Mouse (Mus musculus) thymus, postnatal 4 days (tissue): ENCODE measurements around the gene Slc38a8.

Experiments used
- DNase-seq: peaks from one replicate; pipeline ENCODE4 v3.0.0; 2021

Slc38a8 gene

DNA sequence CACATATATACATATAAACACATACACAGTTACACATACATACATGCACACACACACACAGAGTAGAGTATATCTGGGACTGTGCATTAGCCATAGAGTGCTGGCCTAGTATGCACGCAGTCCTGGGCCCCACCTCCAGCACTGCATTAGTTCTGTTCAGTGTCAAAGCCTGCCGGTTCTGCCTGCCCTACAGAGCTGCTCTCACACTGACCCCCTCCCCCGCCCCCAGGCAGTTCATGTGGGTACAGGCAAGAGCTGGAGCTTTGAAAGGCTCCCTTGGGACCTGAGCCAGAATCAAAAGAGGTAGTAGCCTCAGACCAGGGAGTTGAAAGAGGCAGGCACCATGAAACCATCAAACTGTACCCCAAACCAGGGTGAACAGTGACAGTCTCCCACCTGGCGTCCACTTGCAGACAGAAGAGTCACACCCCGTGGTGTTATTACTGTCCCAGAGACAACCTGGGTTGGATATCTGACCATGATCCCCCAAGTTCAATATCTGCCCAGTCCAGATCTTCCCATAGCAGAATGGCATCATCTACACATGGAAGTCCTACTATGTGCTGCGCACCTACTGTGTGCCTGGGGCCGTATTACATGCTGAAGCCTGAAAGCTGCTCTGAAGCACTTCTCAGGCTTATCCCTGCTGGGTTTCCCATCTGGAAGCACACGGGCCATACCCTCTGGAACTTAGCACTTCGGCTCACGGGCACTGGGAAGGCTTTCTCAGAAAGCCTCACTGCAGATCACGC lies 17.2 kb downstream of the Slc38a8 start:
- DNase-seq: no peak

DNA sequence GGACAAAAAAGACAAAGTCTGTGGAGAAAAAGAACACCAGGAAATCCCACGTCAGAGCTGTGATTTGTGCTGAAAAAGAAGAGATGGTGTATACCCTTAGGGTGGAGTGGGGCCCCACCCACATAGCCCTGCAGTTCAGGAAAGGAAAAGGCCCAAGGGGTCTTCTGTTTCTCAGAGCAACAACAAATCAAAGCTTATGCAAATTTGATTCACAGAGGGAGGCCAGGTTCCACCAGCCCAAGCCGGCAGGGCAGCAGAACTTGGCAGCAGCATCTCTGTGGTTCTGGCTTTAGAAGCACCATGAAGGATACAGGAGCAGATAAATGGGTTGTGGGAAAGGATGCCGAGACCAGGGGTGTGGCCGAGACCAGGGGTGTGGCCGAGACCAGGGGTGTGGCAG lies 22.8 kb downstream of the Slc38a8 start:
- DNase-seq: no peak

DNA sequence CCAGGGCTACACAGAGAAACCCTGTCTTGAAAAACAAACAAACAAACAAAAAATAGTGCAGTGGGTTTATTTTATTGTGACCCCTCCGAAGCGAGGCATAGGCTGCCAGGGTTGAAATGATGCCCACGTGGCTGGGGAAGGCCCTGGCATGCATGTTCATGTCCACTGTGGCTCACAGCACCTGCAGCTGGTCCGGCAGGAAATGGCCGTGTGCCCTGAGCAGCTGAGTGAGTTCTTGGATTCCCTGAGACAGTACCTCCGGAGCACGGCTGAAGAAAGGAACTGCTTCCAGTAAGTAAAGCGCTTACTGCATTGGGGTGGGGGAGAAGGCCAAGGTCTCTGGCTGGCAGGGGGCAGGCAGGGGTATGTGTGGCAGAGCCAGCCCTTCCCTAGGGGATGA lies 33.4 kb downstream of the Slc38a8 start:
- no peak for DNase-seq

DNA sequence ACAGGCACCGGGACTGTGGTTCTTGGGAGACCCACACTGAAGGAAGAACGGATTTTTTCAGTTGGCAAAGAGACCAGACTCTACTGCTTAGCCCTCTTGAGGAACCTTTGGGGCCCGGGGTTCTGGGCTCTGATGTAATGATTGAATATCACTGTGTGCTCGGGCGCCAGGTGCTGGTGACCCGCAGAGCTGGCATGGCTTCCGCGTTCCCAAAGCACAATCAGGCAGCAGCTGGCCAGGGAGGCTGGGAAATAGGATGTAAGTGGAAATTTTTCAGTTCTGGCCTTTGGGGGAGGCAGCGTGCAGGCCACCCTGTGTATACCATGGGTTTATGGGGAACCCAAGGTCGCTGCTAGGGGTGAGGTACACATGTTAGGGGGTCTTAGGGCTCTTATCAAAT lies 34.7 kb downstream of the Slc38a8 start:
- DNase-seq: no peak

- peak; percentile 67 for DNase-seq
Observed at GRCm38 (mm10) chr8:119466105-119466504, 35.4 kb downstream of the Slc38a8 start.

DNA sequence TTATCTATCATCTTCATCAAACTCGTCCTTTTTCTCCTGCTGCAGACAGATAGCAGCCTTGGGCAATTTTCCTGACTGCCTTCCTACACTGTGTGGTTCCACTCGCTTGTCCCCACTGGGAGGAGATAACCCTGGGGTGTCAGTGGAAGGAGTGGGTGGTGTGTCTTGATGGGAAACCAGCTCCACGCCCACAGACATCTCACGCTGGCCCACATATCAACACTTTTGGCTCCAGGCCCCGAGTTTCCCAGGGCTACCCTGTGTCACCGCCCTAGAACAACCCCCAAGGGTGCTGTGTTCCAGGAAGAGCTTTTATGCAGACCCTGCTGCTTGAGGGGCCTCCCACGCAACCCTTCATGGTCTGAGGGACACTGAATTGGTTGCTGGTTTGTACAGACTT lies 37.8 kb downstream of the Slc38a8 start:
- no peak for DNase-seq

DNA sequence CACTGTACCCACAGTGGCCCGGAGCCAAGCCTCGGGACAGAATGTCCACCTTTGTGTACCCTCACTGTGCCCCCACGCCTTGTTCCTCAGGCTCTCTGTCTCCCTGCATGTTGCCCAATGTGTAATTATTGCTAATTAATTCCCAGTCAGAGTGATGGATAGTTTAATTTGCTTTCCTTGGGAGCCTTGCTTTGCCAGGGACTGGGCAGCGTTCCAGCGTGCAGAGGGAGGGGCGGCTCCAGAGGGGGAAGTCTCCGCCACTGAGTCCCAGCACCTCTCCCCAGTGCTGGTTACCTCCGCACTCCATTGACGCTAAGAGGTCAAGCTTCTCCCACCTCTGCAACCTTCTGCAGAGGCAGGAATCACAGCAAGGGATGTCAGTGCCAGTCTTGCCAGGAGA lies 40.1 kb downstream of the Slc38a8 start:
- DNase-seq: no peak

- DNase-seq: no peak
Observed at GRCm38 (mm10) chr8:119459724-119460123, 41.8 kb downstream of the Slc38a8 start.

DNA sequence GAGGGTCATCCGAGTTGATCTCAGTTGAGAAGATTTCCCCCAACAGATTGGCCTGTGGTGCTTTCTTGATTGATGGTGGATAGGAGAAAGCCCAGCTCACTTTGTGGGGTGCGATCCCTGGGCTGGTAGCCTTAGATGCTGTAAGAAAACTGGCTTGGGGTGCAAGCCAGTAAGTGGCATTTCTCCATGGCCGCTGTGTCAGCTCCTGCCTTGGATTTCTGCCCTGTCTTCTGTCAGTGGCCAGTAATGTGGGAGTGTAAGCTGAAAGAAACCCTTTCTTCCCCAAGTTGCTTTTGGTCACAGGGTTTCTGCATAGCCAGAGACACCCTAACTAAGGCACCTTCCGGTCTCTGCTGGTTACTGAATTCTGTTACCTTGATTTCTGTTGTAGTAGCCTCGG lies 45.5 kb downstream of the Slc38a8 start:
- no peak for DNase-seq

- no peak for DNase-seq
Observed at GRCm38 (mm10) chr8:119452919-119453318, 48.6 kb downstream of the Slc38a8 start.

- DNase-seq: no peak
Observed at GRCm38 (mm10) chr8:119451131-119451530, 50.4 kb downstream of the Slc38a8 start.

DNA sequence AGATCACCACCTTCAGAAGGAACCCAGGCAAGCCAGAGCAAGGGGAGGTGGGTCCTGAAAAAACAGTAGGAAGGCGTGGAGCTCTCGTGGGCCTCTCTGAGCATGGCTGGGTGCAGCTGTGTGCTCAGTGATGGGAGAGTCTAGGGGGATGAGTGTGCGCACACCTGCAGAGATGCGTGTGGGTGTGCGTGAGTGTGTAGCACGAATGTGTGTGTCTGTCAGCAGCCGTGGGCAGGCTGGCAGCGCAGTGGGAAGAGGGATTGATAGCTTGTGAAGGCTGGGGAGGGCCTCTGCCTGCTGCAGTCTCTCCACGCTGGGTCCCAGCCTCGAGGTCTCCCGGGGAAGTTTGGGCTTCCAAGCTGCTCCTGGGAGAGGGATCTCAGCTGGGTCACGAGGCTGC lies 51.9 kb downstream of the Slc38a8 start:
- DNase-seq: no peak

- no peak for DNase-seq
Observed at GRCm38 (mm10) chr8:119447781-119448170, 53.7 kb downstream of the Slc38a8 start.

- DNase-seq: no peak
Observed at GRCm38 (mm10) chr8:119446990-119447780, 54.3 kb downstream of the Slc38a8 start.

GRCm38 (mm10) chr8:119446211-119446989 lies 55.1 kb downstream of the Slc38a8 start, which contains the start of gene Necab2:
Gene Necab2, plus strand, starts transcription at chr8:119446719.
- peak; percentile 92 for DNase-seq

DNA sequence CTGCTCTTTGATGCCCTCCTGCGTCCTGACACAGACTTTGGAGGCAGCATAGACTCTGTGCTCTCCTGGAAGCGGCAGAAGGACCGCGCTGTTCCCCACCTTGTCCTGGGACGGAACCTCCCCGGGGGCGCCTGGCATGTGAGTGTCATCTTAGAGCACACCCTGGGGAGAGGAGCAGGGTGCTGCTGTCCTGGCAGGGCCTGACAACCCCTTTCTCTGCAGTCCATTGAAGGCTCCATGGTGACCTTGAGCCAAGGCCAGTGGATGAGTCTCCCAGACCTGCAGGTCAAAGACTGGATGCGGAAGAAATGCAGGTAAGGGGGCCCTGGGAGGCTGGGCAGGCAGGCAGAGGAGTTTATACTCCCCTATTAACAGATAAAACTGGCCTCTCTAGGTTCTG lies 58.5 kb downstream of the Slc38a8 start:
- DNase-seq: no peak

- DNase-seq: no peak
Observed at GRCm38 (mm10) chr8:119442013-119442412, 59.5 kb downstream of the Slc38a8 start.

GRCm38 (mm10) chr8:119440952-119441270 lies 60.6 kb downstream of the Slc38a8 start:
- no peak for DNase-seq

GRCm38 (mm10) chr8:119440250-119440951 lies 61.1 kb downstream of the Slc38a8 start:
- peak; percentile 63 for DNase-seq

- DNase-seq: no peak
Observed at GRCm38 (mm10) chr8:119439893-119440249, 61.6 kb downstream of the Slc38a8 start.

GRCm38 (mm10) chr8:119439424-119439823 lies 62.1 kb downstream of the Slc38a8 start:
- no peak for DNase-seq

DNA sequence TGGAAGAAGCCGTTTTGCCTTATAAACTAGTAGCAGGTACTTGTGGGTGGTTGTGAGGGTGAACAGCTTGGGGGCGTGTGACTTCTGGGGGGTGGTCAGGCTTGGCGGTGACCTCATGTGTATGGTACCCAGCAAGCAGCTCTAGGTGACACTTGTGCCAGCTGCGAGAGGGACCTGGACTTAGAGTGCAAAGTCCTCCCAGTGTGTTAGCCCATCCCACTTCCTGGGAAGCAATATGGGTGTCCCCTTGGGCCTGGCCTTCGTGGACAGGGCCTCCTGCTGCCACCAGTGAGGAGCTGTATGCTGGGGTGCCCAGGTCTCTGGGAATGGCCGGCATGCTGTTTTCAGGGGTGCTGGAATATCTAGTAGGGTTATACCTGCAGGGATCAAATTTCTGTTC lies 62.6 kb downstream of the Slc38a8 start:
- no peak for DNase-seq

DNA sequence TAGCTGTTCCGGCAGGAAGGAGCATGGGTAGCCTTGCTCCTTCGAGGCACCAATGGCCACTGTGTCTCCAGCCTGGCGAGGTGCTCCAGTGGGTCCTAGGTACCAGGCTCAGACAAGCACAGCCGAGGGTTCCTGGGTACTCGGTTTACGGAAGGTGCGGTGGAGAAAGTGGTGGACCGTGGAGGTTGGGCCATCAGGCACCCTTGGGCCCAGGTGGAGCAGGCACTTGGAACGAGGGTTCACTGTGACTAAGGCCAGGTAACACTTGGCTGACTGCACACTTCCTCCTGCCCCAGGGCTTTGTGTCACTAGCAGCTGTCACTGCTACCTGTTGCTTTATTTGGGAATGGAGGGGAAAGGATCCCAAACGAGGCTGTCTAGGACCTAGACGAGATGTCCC lies 64.0 kb downstream of the Slc38a8 start:
- no peak for DNase-seq
